Mouse (Mus musculus): ENCODE measurements around the gene Iqcf6. TPM values are rescaled to one million over a fixed set of nuclear protein-coding genes. Genes with fewer than 3 reads are reported as not detected.
A peak's percentile ranks its signal among the peaks of the same experiment; 100 is the strongest.

Gene Iqcf6
- polyA plus RNA-seq, 1 experiment from 2014 or later = not detected

- H3K36me3 ChIP-seq (ENCODE audit: control insufficient read depth, insufficient read depth, low read length) = no peaks in the 10 kb centered on the region
- H3K9ac ChIP-seq (ENCODE audit: low read depth, low read length) = no peak overlapping the region
- no peak overlapping the region for H3K4me3 ChIP-seq (ENCODE audit: low read depth, low read length)
- no peaks in the 10 kb centered on the region for H3K9me3 ChIP-seq (ENCODE audit: control insufficient read depth, low read length)
- H3K27ac ChIP-seq (ENCODE audit: low read depth, low read length) = no peak overlapping the region
- peak; percentile 30 for DNase-seq (ENCODE audit: low spot score)
- H3K4me2 ChIP-seq (replicated peaks; ENCODE audit: low read depth, low read length) = no peak overlapping the region
- H3K27me3 ChIP-seq (ENCODE audit: control insufficient read depth, insufficient read depth, low read length) = no peaks in the 10 kb centered on the region
- H3K4me1 ChIP-seq (replicated peaks; ENCODE audit: control insufficient read depth, insufficient read depth, low read length) = no peaks in the 10 kb centered on the region
- ATAC-seq (ENCODE audit: low FRiP score) = no peak
- WGBS = 72% methylated on average over 6 of the region's 6 CpGs
These were observed 17.4 kb downstream of the Iqcf6 start for GRCm38 (mm10) chr9:106643787-106644186.

GRCm38 (mm10) chr9:106645684-106646271 is 19.4 kb downstream of the Iqcf6 start:
- Histone ChIP-seq H3K4me2 (replicated peaks; ENCODE audit: low read depth, low read length) (no peak overlapping the region), H3K27me3 (ENCODE audit: control insufficient read depth, insufficient read depth, low read length) (no peaks in the 10 kb centered on the region), H3K27ac (ENCODE audit: low read depth, low read length) (no peak overlapping the region), H3K36me3 (ENCODE audit: control insufficient read depth, insufficient read depth, low read length) (no peaks in the 10 kb centered on the region), H3K9me3 (ENCODE audit: control insufficient read depth, low read length) (no peaks in the 10 kb centered on the region), H3K4me1 (replicated peaks; ENCODE audit: control insufficient read depth, insufficient read depth, low read length) (no peaks in the 10 kb centered on the region), H3K4me3 (ENCODE audit: low read depth, low read length) (no peak overlapping the region), H3K9ac (ENCODE audit: low read depth, low read length) (no peak overlapping the region)
- no peak for DNase-seq (ENCODE audit: low spot score)
- 82% methylated on average over 9 of the region's 9 CpGs for WGBS
- no peak for ATAC-seq (ENCODE audit: low FRiP score)

GRCm38 (mm10) chr9:106647226-106647625 is 20.8 kb downstream of the Iqcf6 start:
- Histone ChIP-seq H3K9ac (ENCODE audit: low read depth, low read length) (no peak overlapping the region), H3K27ac (ENCODE audit: low read depth, low read length) (no peak overlapping the region), H3K4me2 (replicated peaks; ENCODE audit: low read depth, low read length) (no peak overlapping the region), H3K4me3 (ENCODE audit: low read depth, low read length) (no peak overlapping the region), H3K9me3 (ENCODE audit: control insufficient read depth, low read length) (no peaks in the 10 kb centered on the region), H3K27me3 (ENCODE audit: control insufficient read depth, insufficient read depth, low read length) (no peaks in the 10 kb centered on the region), H3K4me1 (replicated peaks; ENCODE audit: control insufficient read depth, insufficient read depth, low read length) (no peaks in the 10 kb centered on the region), H3K36me3 (ENCODE audit: control insufficient read depth, insufficient read depth, low read length) (no peaks in the 10 kb centered on the region)
- WGBS = 71% methylated on average over 27 of the region's 27 CpGs
- DNase-seq (ENCODE audit: low spot score) = no peak
- ATAC-seq (ENCODE audit: low FRiP score) = no peak

- no peaks in the 10 kb centered on the region for H3K9me3 ChIP-seq (ENCODE audit: control insufficient read depth, low read length)
- ATAC-seq (ENCODE audit: low FRiP score) (no peak), DNase-seq (ENCODE audit: low spot score) (peak; percentile 20)
- no peak overlapping the region for H3K4me2 ChIP-seq (replicated peaks; ENCODE audit: low read depth, low read length)
- 79% methylated on average over 1 of the region's 1 CpGs for WGBS
- H3K27me3 ChIP-seq (ENCODE audit: control insufficient read depth, insufficient read depth, low read length) = no peaks in the 10 kb centered on the region; the same call in 1 of the 2 replicates
- no peak overlapping the region for H3K4me3 ChIP-seq (ENCODE audit: low read depth, low read length)
- H3K4me1 ChIP-seq (replicated peaks; ENCODE audit: control insufficient read depth, insufficient read depth, low read length) = peaks cover 7% of the 10 kb centered on the region; the same call in 1 of the 2 replicates
- no peaks in the 10 kb centered on the region for H3K36me3 ChIP-seq (ENCODE audit: control insufficient read depth, insufficient read depth, low read length)
- no peak overlapping the region for H3K9ac ChIP-seq (ENCODE audit: low read depth, low read length)
- H3K27ac ChIP-seq (ENCODE audit: low read depth, low read length) = no peak overlapping the region
These were observed 26.3 kb downstream of the Iqcf6 start for GRCm38 (mm10) chr9:106652720-106653119.

GRCm38 (mm10) chr9:106655884-106656720 is 29.7 kb downstream of the Iqcf6 start, which contains the start of gene Grm2:
Grm2 (minus strand) TSS chr9:106656082.
- Histone ChIP-seq H3K27me3 (ENCODE audit: control insufficient read depth, insufficient read depth, low read length) (no peaks in the 10 kb centered on the region; the same call in 1 of the 2 replicates), H3K27ac (ENCODE audit: low read depth, low read length) (peak within 1 kb of the TSS; percentile 65), H3K4me3 (ENCODE audit: low read depth, low read length) (peak within 1 kb of the TSS; percentile 45), H3K4me2 (replicated peaks; ENCODE audit: low read depth, low read length) (peak within 1 kb of the TSS; percentile 84), H3K36me3 (ENCODE audit: control insufficient read depth, insufficient read depth, low read length) (no peaks in the 10 kb centered on the region), H3K9me3 (ENCODE audit: control insufficient read depth, low read length) (no peaks in the 10 kb centered on the region), H3K4me1 (replicated peaks; ENCODE audit: control insufficient read depth, insufficient read depth, low read length) (peaks cover 11% of the 10 kb centered on the region), H3K9ac (ENCODE audit: low read depth, low read length) (peak within 1 kb of the TSS; percentile 68)
- ATAC-seq (ENCODE audit: low FRiP score) = peak; percentile 71
- WGBS = 1% methylated on average over 28 of the region's 44 CpGs
- peak; percentile 82 for DNase-seq (ENCODE audit: low spot score)

- peak overlapping the region; percentile 65 for H3K27ac ChIP-seq (ENCODE audit: low read depth, low read length)
These were observed 30.4 kb downstream of the Iqcf6 start for GRCm38 (mm10) chr9:106656820-106657219.

GRCm38 (mm10) chr9:106657592-106657991 is 31.2 kb downstream of the Iqcf6 start:
- Histone ChIP-seq H3K36me3 (ENCODE audit: control insufficient read depth, insufficient read depth, low read length) (no peaks in the 10 kb centered on the region), H3K9me3 (ENCODE audit: control insufficient read depth, low read length) (no peaks in the 10 kb centered on the region), H3K4me2 (replicated peaks; ENCODE audit: low read depth, low read length) (no peak overlapping the region), H3K4me3 (ENCODE audit: low read depth, low read length) (no peak overlapping the region), H3K27me3 (ENCODE audit: control insufficient read depth, insufficient read depth, low read length) (no peaks in the 10 kb centered on the region; the same call in 1 of the 2 replicates), H3K4me1 (replicated peaks; ENCODE audit: control insufficient read depth, insufficient read depth, low read length) (peaks cover 11% of the 10 kb centered on the region), H3K27ac (ENCODE audit: low read depth, low read length) (0 out of 2 replicates have a peak overlapping the region, but pooled peaks have one; percentile 65), H3K9ac (ENCODE audit: low read depth, low read length) (no peak overlapping the region)
- ATAC-seq (ENCODE audit: low FRiP score) (no peak), DNase-seq (ENCODE audit: low spot score) (peak; percentile 9)
- WGBS = 35% methylated on average over 5 of the region's 5 CpGs

More at GRCm38 (mm10) chr9:106656820-106657219, 30.4 kb downstream of the Iqcf6 start:
- Histone ChIP-seq H3K9me3 (ENCODE audit: control insufficient read depth, low read length) (no peaks in the 10 kb centered on the region), H3K36me3 (ENCODE audit: control insufficient read depth, insufficient read depth, low read length) (no peaks in the 10 kb centered on the region), H3K9ac (ENCODE audit: low read depth, low read length) (no peak overlapping the region), H3K4me1 (replicated peaks; ENCODE audit: control insufficient read depth, insufficient read depth, low read length) (peaks cover 11% of the 10 kb centered on the region), H3K27me3 (ENCODE audit: control insufficient read depth, insufficient read depth, low read length) (no peaks in the 10 kb centered on the region; the same call in 1 of the 2 replicates), H3K4me2 (replicated peaks; ENCODE audit: low read depth, low read length) (no peak overlapping the region), H3K4me3 (ENCODE audit: low read depth, low read length) (no peak overlapping the region)
- WGBS = 38% methylated on average over 5 of the region's 5 CpGs
- DNase-seq (ENCODE audit: low spot score) = no peak
- ATAC-seq (ENCODE audit: low FRiP score) = no peak; the same call in 1 of the 2 replicates

GRCm38 (mm10) chr9:106659441-106659840 is 33.1 kb downstream of the Iqcf6 start:
- no peak overlapping the region for H3K9ac ChIP-seq (ENCODE audit: low read depth, low read length)
- peak; percentile 38 for DNase-seq (ENCODE audit: low spot score)
- H3K27me3 ChIP-seq (ENCODE audit: control insufficient read depth, insufficient read depth, low read length) = no peaks in the 10 kb centered on the region; the same call in 1 of the 2 replicates
- H3K4me2 ChIP-seq (replicated peaks; ENCODE audit: low read depth, low read length) = no peak overlapping the region; the same call in 1 of the 2 replicates
- no peaks in the 10 kb centered on the region for H3K9me3 ChIP-seq (ENCODE audit: control insufficient read depth, low read length)
- ATAC-seq (ENCODE audit: low FRiP score) = 0 out of 2 replicates have a peak, but pooled peaks have one; percentile 22
- H3K36me3 ChIP-seq (ENCODE audit: control insufficient read depth, insufficient read depth, low read length) = no peaks in the 10 kb centered on the region
- no peak overlapping the region for H3K4me3 ChIP-seq (ENCODE audit: low read depth, low read length)
- peak overlapping the region; percentile 67; the same call in 1 of the 2 replicates for H3K27ac ChIP-seq (ENCODE audit: low read depth, low read length)
- H3K4me1 ChIP-seq (replicated peaks; ENCODE audit: control insufficient read depth, insufficient read depth, low read length) = peaks cover 11% of the 10 kb centered on the region
- 31% methylated on average over 7 of the region's 7 CpGs for WGBS

Measured in hindbrain, embryonic 11.5 days (tissue).